Mouse (Mus musculus): ENCODE measurements around the gene Il1rl2. TPM values are rescaled to one million over a fixed set of nuclear protein-coding genes. Genes with fewer than 3 reads are reported as not detected.

The Il1rl2 gene
- polyA plus RNA-seq, 1 experiment: 0.90 TPM

- Histone ChIP-seq H3K27ac (ENCODE audit: insufficient read depth, low read depth, low read length) (no peak overlapping the region), H3K4me3 (ENCODE audit: low read depth, low read length) (no peak overlapping the region), H3K36me3 (ENCODE audit: control insufficient read depth, insufficient read depth, low read length) (no peaks in the 10 kb centered on the region), H3K4me1 (ENCODE audit: control insufficient read depth, insufficient read depth, insufficient read length, low read length) (no peaks in the 10 kb centered on the region), H3K27me3 (ENCODE audit: control insufficient read depth, insufficient read depth, low read length) (no peaks in the 10 kb centered on the region)
- WGBS: 77% methylated on average over 2 of the region's 2 CpGs
- no peak for TF ChIP-seq POLR2A (IDR thresholded peaks at IDR 0.05; ENCODE audit: low read depth, low read length)
Measured at GRCm38 (mm10) chr1:40306111-40306510, 18.3 kb upstream of the Il1rl2 start.

- WGBS: 78% methylated on average over 3 of the region's 3 CpGs
- Histone ChIP-seq H3K4me3 (ENCODE audit: low read depth, low read length) (no peak overlapping the region), H3K27me3 (ENCODE audit: control insufficient read depth, insufficient read depth, low read length) (no peaks in the 10 kb centered on the region), H3K27ac (ENCODE audit: insufficient read depth, low read depth, low read length) (no peak overlapping the region), H3K4me1 (ENCODE audit: control insufficient read depth, insufficient read depth, insufficient read length, low read length) (no peaks in the 10 kb centered on the region), H3K36me3 (ENCODE audit: control insufficient read depth, insufficient read depth, low read length) (no peaks in the 10 kb centered on the region)
- TF ChIP-seq POLR2A (IDR thresholded peaks at IDR 0.05; ENCODE audit: low read depth, low read length) (no peak), CTCF (IDR thresholded peaks at IDR 0.05; ENCODE audit: extremely low read depth, insufficient read length, insufficient replicate concordance, low read depth, low read length) (no peak)
Measured at GRCm38 (mm10) chr1:40311123-40311522, 13.3 kb upstream of the Il1rl2 start.

GRCm38 (mm10) chr1:40311625-40312024, 12.8 kb upstream of the Il1rl2 start:
- Histone ChIP-seq H3K27ac (ENCODE audit: insufficient read depth, low read depth, low read length) (no peak overlapping the region), H3K27me3 (ENCODE audit: control insufficient read depth, insufficient read depth, low read length) (no peaks in the 10 kb centered on the region), H3K4me3 (ENCODE audit: low read depth, low read length) (no peak overlapping the region), H3K4me1 (ENCODE audit: control insufficient read depth, insufficient read depth, insufficient read length, low read length) (no peaks in the 10 kb centered on the region), H3K36me3 (ENCODE audit: control insufficient read depth, insufficient read depth, low read length) (no peaks in the 10 kb centered on the region)
- WGBS: 71% methylated on average over 2 of the region's 2 CpGs
- no peak for TF ChIP-seq POLR2A (IDR thresholded peaks at IDR 0.05; ENCODE audit: low read depth, low read length)
- TF ChIP-seq CTCF (IDR thresholded peaks at IDR 0.05; ENCODE audit: extremely low read depth, insufficient read length, insufficient replicate concordance, low read depth, low read length): no peak

GRCm38 (mm10) chr1:40314016-40314415, 10.4 kb upstream of the Il1rl2 start:
- Histone ChIP-seq H3K27ac (ENCODE audit: insufficient read depth, low read depth, low read length) (no peak overlapping the region), H3K27me3 (ENCODE audit: control insufficient read depth, insufficient read depth, low read length) (no peaks in the 10 kb centered on the region), H3K36me3 (ENCODE audit: control insufficient read depth, insufficient read depth, low read length) (no peaks in the 10 kb centered on the region), H3K4me3 (ENCODE audit: low read depth, low read length) (no peak overlapping the region), H3K4me1 (ENCODE audit: control insufficient read depth, insufficient read depth, insufficient read length, low read length) (no peaks in the 10 kb centered on the region)
- WGBS: 78% methylated on average over 12 of the region's 12 CpGs
- TF ChIP-seq POLR2A (IDR thresholded peaks at IDR 0.05; ENCODE audit: low read depth, low read length) (no peak), CTCF (IDR thresholded peaks at IDR 0.05; ENCODE audit: extremely low read depth, insufficient read length, insufficient replicate concordance, low read depth, low read length) (no peak)

GRCm38 (mm10) chr1:40317657-40318056, 6.8 kb upstream of the Il1rl2 start:
- H3K27ac ChIP-seq (ENCODE audit: insufficient read depth, low read depth, low read length): no peak overlapping the region
- WGBS: 85% methylated on average over 8 of the region's 8 CpGs

GRCm38 (mm10) chr1:40321824-40322223, 2.6 kb upstream of the Il1rl2 start:
- Histone ChIP-seq H3K36me3 (ENCODE audit: control insufficient read depth, insufficient read depth, low read length) (no peaks in the 10 kb centered on the region), H3K4me3 (ENCODE audit: low read depth, low read length) (no peak overlapping the region), H3K4me1 (ENCODE audit: control insufficient read depth, insufficient read depth, insufficient read length, low read length) (no peaks in the 10 kb centered on the region), H3K27ac (ENCODE audit: insufficient read depth, low read depth, low read length) (no peak overlapping the region), H3K27me3 (ENCODE audit: control insufficient read depth, insufficient read depth, low read length) (no peaks in the 10 kb centered on the region)
- WGBS: 66% methylated on average over 6 of the region's 6 CpGs
- TF ChIP-seq POLR2A (IDR thresholded peaks at IDR 0.05; ENCODE audit: low read depth, low read length) (no peak), CTCF (IDR thresholded peaks at IDR 0.05; ENCODE audit: extremely low read depth, insufficient read length, insufficient replicate concordance, low read depth, low read length) (no peak)

More at GRCm38 (mm10) chr1:40317657-40318056, 6.8 kb upstream of the Il1rl2 start:
- no peaks in the 10 kb centered on the region for H3K4me1 ChIP-seq (ENCODE audit: control insufficient read depth, insufficient read depth, insufficient read length, low read length)
- H3K4me3 ChIP-seq (ENCODE audit: low read depth, low read length): no peak overlapping the region
- H3K36me3 ChIP-seq (ENCODE audit: control insufficient read depth, insufficient read depth, low read length): no peaks in the 10 kb centered on the region
- no peaks in the 10 kb centered on the region for H3K27me3 ChIP-seq (ENCODE audit: control insufficient read depth, insufficient read depth, low read length)
- TF ChIP-seq POLR2A (IDR thresholded peaks at IDR 0.05; ENCODE audit: low read depth, low read length): no peak
- no peak for TF ChIP-seq CTCF (IDR thresholded peaks at IDR 0.05; ENCODE audit: extremely low read depth, insufficient read length, insufficient replicate concordance, low read depth, low read length)

- TF ChIP-seq POLR2A (IDR thresholded peaks at IDR 0.05; ENCODE audit: low read depth, low read length) (no peak), CTCF (IDR thresholded peaks at IDR 0.05; ENCODE audit: extremely low read depth, insufficient read length, insufficient replicate concordance, low read depth, low read length) (no peak)
- no peak overlapping the region for H3K4me3 ChIP-seq (ENCODE audit: low read depth, low read length)
- H3K4me1 ChIP-seq (ENCODE audit: control insufficient read depth, insufficient read depth, insufficient read length, low read length): no peaks in the 10 kb centered on the region
- no peak overlapping the region for H3K27ac ChIP-seq (ENCODE audit: insufficient read depth, low read depth, low read length)
- H3K36me3 ChIP-seq (ENCODE audit: control insufficient read depth, insufficient read depth, low read length): no peaks in the 10 kb centered on the region
- no peaks in the 10 kb centered on the region for H3K27me3 ChIP-seq (ENCODE audit: control insufficient read depth, insufficient read depth, low read length)
- WGBS: 80% methylated on average over 3 of the region's 3 CpGs
Measured at GRCm38 (mm10) chr1:40322543-40322942, 1.9 kb upstream of the Il1rl2 start.

Data from small intestine, adult 2 months (tissue).